ENCODE assay signal across 33 mouse cellular contexts in the genomic region with DNA sequence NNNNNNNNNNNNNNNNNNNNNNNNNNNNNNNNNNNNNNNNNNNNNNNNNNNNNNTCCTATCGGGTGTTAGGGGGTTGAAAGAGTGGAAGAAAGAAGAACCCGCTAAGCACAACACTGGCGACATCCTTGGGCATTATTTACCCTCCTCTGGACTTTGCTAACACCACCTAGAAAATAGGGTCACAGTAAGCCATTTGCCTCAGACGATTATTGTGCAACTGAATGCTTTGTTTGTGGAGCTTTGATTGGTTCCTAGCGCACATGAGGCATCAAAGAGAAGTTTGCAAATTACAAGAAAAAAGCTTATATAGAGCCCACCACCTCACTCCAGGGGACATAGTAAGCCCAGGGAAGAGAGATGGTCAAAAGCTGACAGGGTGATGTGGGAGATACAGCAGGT. TPM values are rescaled to one million over a fixed set of nuclear protein-coding genes. Genes with fewer than 3 reads are reported as not detected.
A peak's percentile ranks its signal among the peaks of the same experiment; 100 is the strongest.
DNase-seq lines count a peak whose midpoint lies in the region; ATAC-seq and TF ChIP-seq lines count a peak whose summit lies in the region.
"Had no signal": no experiment of that assay in that cellular context is flagged by ENCODE, and none has a peak within 500 bp of the region (broad histone marks: within the 10 kb centered on the region; RNA-seq: fewer than 3 reads in every experiment).

No protein-coding gene starts in this region.

- WGBS in liver, adult 2 months = 20% methylated on average over 5 of the region's 5 CpGs
- 42% methylated on average over 5 of the region's 5 CpGs for WGBS in liver, embryonic 13.5 days (ENCODE audit: insufficient replicate concordance)
- WGBS in liver, postnatal 0 days (ENCODE audit: insufficient replicate concordance) = 43% methylated on average over 5 of the region's 5 CpGs
- WGBS in midbrain, postnatal 0 days = 80% methylated on average over 5 of the region's 5 CpGs
- WGBS in kidney, adult 2 months = 69% methylated on average over 5 of the region's 5 CpGs

- no peak for TF ChIP-seq EP300 in liver, postnatal 0 days (IDR thresholded peaks at IDR 0.05; ENCODE audit: low read depth)

- H3K27me3 ChIP-seq in liver, adult 2 months (ENCODE audit: control insufficient read depth, insufficient read depth, low read length) = no peaks in the 10 kb centered on the region
- no peaks in the 10 kb centered on the region for H3K27me3 ChIP-seq in liver, embryonic 13.5 days
- no peaks in the 10 kb centered on the region for H3K27me3 ChIP-seq in liver, postnatal 0 days (ENCODE audit: insufficient read depth, low read length)
- H3K27me3 ChIP-seq in midbrain, postnatal 0 days (ENCODE audit: insufficient read depth, low read length) = no peaks in the 10 kb centered on the region
- no peaks in the 10 kb centered on the region for H3K27me3 ChIP-seq in kidney, adult 2 months (replicated peaks; ENCODE audit: control insufficient read depth, insufficient read depth, low read length)
- H3K27me3 ChIP-seq: CH12.LX; embryonic facial prominence, embryonic 13.5 days; forebrain, embryonic 13.5 days; heart, embryonic 12.5 days; heart, embryonic 15.5 days; hindbrain, embryonic 13.5 days had no signal

- no peaks in the 10 kb centered on the region for H3K9me3 ChIP-seq in liver, embryonic 13.5 days (replicated peaks)
- H3K9me3 ChIP-seq in liver, postnatal 0 days (ENCODE audit: low read length) = no peaks in the 10 kb centered on the region
- H3K9me3 ChIP-seq in midbrain, postnatal 0 days (ENCODE audit: low read length) = no peaks in the 10 kb centered on the region
- H3K9me3 ChIP-seq: embryonic facial prominence, embryonic 10.5 days; embryonic facial prominence, embryonic 13.5 days; forebrain, embryonic 13.5 days; G1E; heart, embryonic 12.5 days; heart, embryonic 15.5 days; hindbrain, embryonic 10.5 days; hindbrain, embryonic 13.5 days had no signal

- peak overlapping the region; percentile 92 for H3K27ac ChIP-seq in liver, adult 2 months (replicated peaks; ENCODE audit: insufficient read depth, low read depth, low read length)
- H3K27ac ChIP-seq in liver, embryonic 13.5 days = peak overlapping the region; percentile 69
- peak overlapping the region; percentile 83 for H3K27ac ChIP-seq in liver, postnatal 0 days (ENCODE audit: low read depth)
- H3K27ac ChIP-seq in midbrain, postnatal 0 days (ENCODE audit: low read depth, low read length) = no peak overlapping the region
- H3K27ac ChIP-seq in kidney, adult 2 months (ENCODE audit: insufficient read depth, low read depth, low read length) = no peak overlapping the region
- H3K27ac ChIP-seq: embryonic facial prominence, embryonic 10.5 days; embryonic facial prominence, embryonic 13.5 days; forebrain, embryonic 13.5 days; gastrocnemius, adult 2 months; heart, embryonic 15.5 days; hindbrain, embryonic 10.5 days; hindbrain, embryonic 13.5 days had no signal

- DNase-seq in liver, adult 2 months (ENCODE audit: extremely low read depth, low read depth, low spot score) = peak; percentile 92
- DNase-seq in liver = no peak
- no peak for DNase-seq in liver, embryonic 13.5 days
- no peak for DNase-seq in liver, postnatal 0 days
- DNase-seq in midbrain, postnatal 0 days (ENCODE audit: low spot score) = no peak
- no peak for DNase-seq in kidney, adult 2 months
- DNase-seq: adrenal gland, adult 2 months; adrenal gland, postnatal 14 days; B cell, adult 2 months; cerebellum, adult 8-10 months; cerebellum, postnatal 10 days; cerebellum, postnatal 36 days; embryo, embryonic 11 days; forebrain, postnatal 0 days; gastrocnemius, adult 2 months; gastrocnemius, postnatal 14 days; heart, adult 11 months; heart, postnatal 10 days; heart, postnatal 36 days had no signal

- no peak for TF ChIP-seq CTCF in liver, adult 2 months (IDR thresholded peaks at IDR 0.05; ENCODE audit: low read depth, low read length)
- no peak for TF ChIP-seq CTCF in liver, postnatal 0 days (IDR thresholded peaks at IDR 0.05; ENCODE audit: low read depth)
- TF ChIP-seq CTCF in midbrain, postnatal 0 days (IDR thresholded peaks at IDR 0.05) = no peak
- no peak for TF ChIP-seq CTCF in kidney, adult 2 months (conservative IDR thresholded peaks at IDR 0.05; ENCODE audit: insufficient read depth, insufficient read length, low read depth, low read length)

- H3K4me1 ChIP-seq in liver, adult 2 months (ENCODE audit: control insufficient read depth, insufficient read depth, low read length) = peaks cover 27% of the 10 kb centered on the region
- peaks cover 77% of the 10 kb centered on the region for H3K4me1 ChIP-seq in liver, embryonic 13.5 days (replicated peaks)
- peaks cover 40% of the 10 kb centered on the region for H3K4me1 ChIP-seq in liver, postnatal 0 days (ENCODE audit: insufficient read depth)
- no peaks in the 10 kb centered on the region for H3K4me1 ChIP-seq in midbrain, postnatal 0 days (ENCODE audit: insufficient read depth, low read length)
- H3K4me1 ChIP-seq in kidney, adult 2 months (ENCODE audit: control insufficient read depth, insufficient read depth, low read length) = no peaks in the 10 kb centered on the region
- H3K4me1 ChIP-seq: embryonic facial prominence, embryonic 10.5 days; embryonic facial prominence, embryonic 13.5 days; hindbrain, embryonic 10.5 days; hindbrain, embryonic 13.5 days had no signal

- H3K4me3 ChIP-seq in liver, adult 2 months (ENCODE audit: insufficient read depth, low read depth, low read length) = no peak overlapping the region
- no peak overlapping the region for H3K4me3 ChIP-seq in liver, embryonic 13.5 days (replicated peaks)
- no peak overlapping the region for H3K4me3 ChIP-seq in liver, postnatal 0 days (ENCODE audit: low read depth, low read length)
- no peak overlapping the region for H3K4me3 ChIP-seq in midbrain, postnatal 0 days (ENCODE audit: low read depth, low read length)
- H3K4me3 ChIP-seq in kidney, adult 2 months (ENCODE audit: insufficient read depth, low read depth, low read length) = no peak overlapping the region
- H3K4me3 ChIP-seq: embryonic facial prominence, embryonic 10.5 days; embryonic facial prominence, embryonic 13.5 days; erythroblast, embryonic 14.5 days; forebrain, embryonic 13.5 days; gastrocnemius, adult 2 months; heart, embryonic 12.5 days; heart, embryonic 15.5 days; hindbrain, embryonic 10.5 days; hindbrain, embryonic 13.5 days had no signal

- no peak overlapping the region for H3K4me2 ChIP-seq in liver, embryonic 13.5 days
- H3K4me2 ChIP-seq in liver, postnatal 0 days (ENCODE audit: low read depth, low read length) = no peak overlapping the region
- H3K4me2 ChIP-seq in midbrain, postnatal 0 days (ENCODE audit: low read depth, low read length, poor library complexity, severe bottlenecking) = no peak overlapping the region
- H3K4me2 ChIP-seq: embryonic facial prominence, embryonic 13.5 days; forebrain, embryonic 13.5 days; heart, embryonic 12.5 days; heart, embryonic 15.5 days; hindbrain, embryonic 13.5 days had no signal

- no peaks in the 10 kb centered on the region for H3K36me3 ChIP-seq in liver, adult 2 months (ENCODE audit: control insufficient read depth, insufficient read depth, low read length)
- H3K36me3 ChIP-seq in liver, embryonic 13.5 days = peaks cover 3% of the 10 kb centered on the region; the same call in 1 of the 2 replicates
- H3K36me3 ChIP-seq in liver, postnatal 0 days (replicated peaks; ENCODE audit: insufficient read depth, low read length) = 0 out of 2 replicates have a peak, but pooled peaks cover under 1% of the 10 kb centered on the region
- H3K36me3 ChIP-seq in midbrain, postnatal 0 days (ENCODE audit: insufficient read depth, low read length) = peaks cover 68% of the 10 kb centered on the region
- no peaks in the 10 kb centered on the region for H3K36me3 ChIP-seq in kidney, adult 2 months (ENCODE audit: control insufficient read depth, insufficient read depth, low read length)
- H3K36me3 ChIP-seq: heart, embryonic 12.5 days; heart, embryonic 15.5 days had no signal

- no peak for ATAC-seq in liver, embryonic 13.5 days (ENCODE audit: low read depth)
- ATAC-seq in liver, postnatal 0 days = peak; percentile 38; the same call in 1 of the 2 replicates
- no peak for ATAC-seq in midbrain, postnatal 0 days (ENCODE audit: low FRiP score)
- ATAC-seq: forebrain, embryonic 13.5 days; forebrain, postnatal 0 days; hindbrain, embryonic 16.5 days had no signal

- H3K79me2 ChIP-seq in liver, adult 2 months (ENCODE audit: control insufficient read depth, insufficient read depth, low read length) = no peaks in the 10 kb centered on the region

- 0 out of 2 replicates have a peak overlapping the region, but pooled peaks have one; percentile 21 for H3K9ac ChIP-seq in liver, adult 2 months (ENCODE audit: low read depth, low read length)
- no peak overlapping the region for H3K9ac ChIP-seq in liver, embryonic 13.5 days
- H3K9ac ChIP-seq in liver, postnatal 0 days (replicated peaks) = no peak overlapping the region
- H3K9ac ChIP-seq in midbrain, postnatal 0 days (replicated peaks; ENCODE audit: low read length, poor library complexity, severe bottlenecking) = no peak overlapping the region
- H3K9ac ChIP-seq: embryonic facial prominence, embryonic 13.5 days; forebrain, embryonic 13.5 days; forebrain, postnatal 0 days; heart, embryonic 12.5 days; heart, embryonic 15.5 days; hindbrain, embryonic 13.5 days had no signal

- TF ChIP-seq POLR2A in liver, adult 2 months (IDR thresholded peaks at IDR 0.05; ENCODE audit: extremely low read depth, insufficient read depth, low read length) = no peak
- no peak for TF ChIP-seq POLR2A in kidney, adult 2 months (IDR thresholded peaks at IDR 0.05; ENCODE audit: low read depth, low read length)

RNA-seq across cellular contexts. Expression of a gene that starts 8.4 kb away (rescaled TPM):
- 458 and 477 TPM in 2 replicates for total RNA-seq in liver, adult 2 months (2014; rRNA removed)
- 1,150 and 1,162 TPM in 2 replicates for polyA plus RNA-seq in liver, adult 2 months (2012; rRNA removed)
- 37.8 and 39.3 TPM in 2 replicates for polyA plus RNA-seq in liver, embryonic 13.5 days (2015; fragmentation: Nextera tagmentation; extraction: Ambion mirVana)
- polyA plus RNA-seq in liver, postnatal 0 days (2015; fragmentation: Nextera tagmentation; extraction: Ambion mirVana) = 218 and 224 TPM in 2 replicates
- 7.1 and 12.8 TPM in 2 replicates for total RNA-seq in midbrain, postnatal 0 days (2014; rRNA removed)
- 8.6 and 11.3 TPM in 2 replicates for polyA plus RNA-seq in midbrain, postnatal 0 days (2015; fragmentation: Nextera tagmentation; extraction: Ambion mirVana)
- polyA plus RNA-seq in kidney, adult 2 months (2012; rRNA removed) = 45.0 and 49.3 TPM in 2 replicates

RNA-seq across cellular contexts. Expression of a gene that starts 15.3 kb away (rescaled TPM):
- 16.7 and 18.5 TPM in 2 replicates for total RNA-seq in liver, adult 2 months (2014; rRNA removed)
- 34.7 and 38.3 TPM in 2 replicates for polyA plus RNA-seq in liver, adult 2 months (2012; rRNA removed)
- polyA plus RNA-seq in liver, embryonic 13.5 days (2015; fragmentation: Nextera tagmentation; extraction: Ambion mirVana) = 17.4 and 17.5 TPM in 2 replicates
- 15.8 and 17.5 TPM in 2 replicates for polyA plus RNA-seq in liver, postnatal 0 days (2015; fragmentation: Nextera tagmentation; extraction: Ambion mirVana)
- total RNA-seq in midbrain, postnatal 0 days (2014; rRNA removed) = 6.7 and 7.1 TPM in 2 replicates
- 20.0 and 20.7 TPM in 2 replicates for polyA plus RNA-seq in midbrain, postnatal 0 days (2015; fragmentation: Nextera tagmentation; extraction: Ambion mirVana)
- 60.7 and 66.5 TPM in 2 replicates for polyA plus RNA-seq in kidney, adult 2 months (2012; rRNA removed)

RNA-seq across cellular contexts. Expression of a gene that starts 15.5 kb away (rescaled TPM):
- 0.55 and 0.87 TPM in 2 replicates for total RNA-seq in liver, adult 2 months (2014; rRNA removed)
- 7.9 TPM in 2 replicates for polyA plus RNA-seq in liver, adult 2 months (2012; rRNA removed)
- polyA plus RNA-seq in liver, embryonic 13.5 days (2015; fragmentation: Nextera tagmentation; extraction: Ambion mirVana) = 0.22 and 0.41 TPM in 2 replicates
- polyA plus RNA-seq in liver, postnatal 0 days (2015; fragmentation: Nextera tagmentation; extraction: Ambion mirVana) = 0.18 and 0.48 TPM in 2 replicates
- 83.6 and 88.9 TPM in 2 replicates for total RNA-seq in midbrain, postnatal 0 days (2014; rRNA removed)
- polyA plus RNA-seq in midbrain, postnatal 0 days (2015; fragmentation: Nextera tagmentation; extraction: Ambion mirVana) = 83.9 and 87.1 TPM in 2 replicates
- polyA plus RNA-seq in kidney, adult 2 months (2012; rRNA removed) = 2.3 and 2.4 TPM in 2 replicates

RNA-seq across cellular contexts. Expression of a gene that starts 23.4 kb away (rescaled TPM):
- total RNA-seq in liver, adult 2 months (2014; rRNA removed) = not detected in 2 replicates
- polyA plus RNA-seq in liver, adult 2 months (2012; rRNA removed) = not detected in 2 replicates
- polyA plus RNA-seq in liver, embryonic 13.5 days (2015; fragmentation: Nextera tagmentation; extraction: Ambion mirVana) = not detected in 2 replicates
- polyA plus RNA-seq in liver, postnatal 0 days (2015; fragmentation: Nextera tagmentation; extraction: Ambion mirVana) = 0.26 TPM in 1 of 2 replicates, not detected in the other
- not detected in 2 replicates for total RNA-seq in midbrain, postnatal 0 days (2014; rRNA removed)
- not detected in 2 replicates for polyA plus RNA-seq in midbrain, postnatal 0 days (2015; fragmentation: Nextera tagmentation; extraction: Ambion mirVana)
- polyA plus RNA-seq in kidney, adult 2 months (2012; rRNA removed) = not detected in 2 replicates
- polyA plus RNA-seq: adrenal gland, adult 2 months; brain, embryonic 14.5 days; cortical plate, adult 2 months; embryonic facial prominence, embryonic 10.5 days; embryonic facial prominence, embryonic 13.5 days; erythroblast, embryonic 14.5 days; forebrain, embryonic 13.5 days; forebrain, postnatal 0 days; frontal cortex, adult 2 months; heart, embryonic 12.5 days; heart, embryonic 15.5 days; hindbrain, embryonic 10.5 days; hindbrain, embryonic 13.5 days; hindbrain, embryonic 16.5 days had no signal

RNA-seq across cellular contexts. Expression of a gene that starts 32.4 kb away (rescaled TPM):
- 2.6 and 5.4 TPM in 2 replicates for total RNA-seq in liver, adult 2 months (2014; rRNA removed)
- 5.5 and 7.8 TPM in 2 replicates for polyA plus RNA-seq in liver, adult 2 months (2012; rRNA removed)
- 8.4 and 9.0 TPM in 2 replicates for polyA plus RNA-seq in liver, embryonic 13.5 days (2015; fragmentation: Nextera tagmentation; extraction: Ambion mirVana)
- polyA plus RNA-seq in liver, postnatal 0 days (2015; fragmentation: Nextera tagmentation; extraction: Ambion mirVana) = 5.5 and 7.3 TPM in 2 replicates
- total RNA-seq in midbrain, postnatal 0 days (2014; rRNA removed) = 18.0 and 19.8 TPM in 2 replicates
- 12.7 and 16.4 TPM in 2 replicates for polyA plus RNA-seq in midbrain, postnatal 0 days (2015; fragmentation: Nextera tagmentation; extraction: Ambion mirVana)
- polyA plus RNA-seq in kidney, adult 2 months (2012; rRNA removed) = 8.8 and 10.9 TPM in 2 replicates

Comparison
In these comparisons a context has a peak if more than half of its experiments do, and no peak if none do; other contexts are left out.
1. H3K27ac ChIP-seq: peak in liver, adult 2 months (single experiment), liver, embryonic 13.5 days (single experiment) and liver, postnatal 0 days (single experiment); none in midbrain, postnatal 0 days (single experiment) and kidney, adult 2 months (single experiment).